24 mouse cellular contexts compared by ENCODE assay signal in genomic region chr16:13127566-13127965, GRCm38 (mm10).
"Had no signal": no experiment of that assay in that cellular context is flagged by ENCODE, and none has a peak within 500 bp of the region (broad histone marks: within the 10 kb centered on the region; RNA-seq: fewer than 3 reads in every experiment).

No protein-coding gene starts in this region.

- ATAC-seq: hindbrain, embryonic 16.5 days; inflammation-experienced regulatory T-cells, adult 6 months; intestine, embryonic 15.5 days; intestine, postnatal 0 days; liver, embryonic 12.5 days had no signal

- H3K4me1 ChIP-seq: heart, embryonic 13.5 days; heart, embryonic 15.5 days; hindbrain, embryonic 13.5 days; intestine, embryonic 15.5 days; limb, embryonic 13.5 days; limb, embryonic 15.5 days; liver, embryonic 12.5 days had no signal

- H3K27me3 ChIP-seq: heart, embryonic 13.5 days; heart, embryonic 15.5 days; hindbrain, embryonic 13.5 days; intestine, embryonic 15.5 days; limb, embryonic 13.5 days; limb, embryonic 15.5 days; liver, embryonic 12.5 days had no signal

- H3K4me3 ChIP-seq: gastrocnemius, adult 2 months; heart, adult 2 months; heart, embryonic 13.5 days; heart, embryonic 15.5 days; hindbrain, embryonic 13.5 days; intestine, embryonic 15.5 days; left cerebral cortex, adult 2 months; limb, embryonic 13.5 days; limb, embryonic 15.5 days; liver, embryonic 12.5 days had no signal

- H3K27ac ChIP-seq: gastrocnemius, adult 2 months; heart, adult 2 months; heart, embryonic 13.5 days; heart, embryonic 15.5 days; hindbrain, embryonic 13.5 days; intestine, embryonic 15.5 days; left cerebral cortex, adult 2 months; limb, embryonic 13.5 days; limb, embryonic 15.5 days; liver, embryonic 12.5 days; liver, embryonic 14.5 days had no signal

- DNase-seq: gastrocnemius, adult 2 months; gastrocnemius, postnatal 10 days; gastrocnemius, postnatal 25 days; heart, adult 11 months; heart, adult 2 months; heart, postnatal 14 days; heart, postnatal 36 days; kidney, adult 18-20 months; kidney, adult 8-10 months; kidney, postnatal 10 days; kidney, postnatal 25 days; left cerebral cortex, postnatal 4 days had no signal
